Mouse (Mus musculus) G1E-ER4 (cell line): ENCODE results near the gene Crtc3. TPM values are rescaled to one million over a fixed set of nuclear protein-coding genes. Genes with fewer than 3 reads are reported as not detected.

Source experiments
- GATA1 ChIP-seq: IDR thresholded peaks from one replicate; pipeline ENCODE4 v1.8.0; 2012; ENCODE audit warnings: low read length, inconsistent platforms
- polyA plus RNA-seq: library from polyadenylated mRNA; stranded (reverse); fragments of >175 nt; gene quantifications from 2 replicates; pipeline ENCODE4 v1.2.3, GENCODE M21; 2012

The Crtc3 gene
- polyA plus RNA-seq, 1 experiment, result 43.6 TPM

DNA sequence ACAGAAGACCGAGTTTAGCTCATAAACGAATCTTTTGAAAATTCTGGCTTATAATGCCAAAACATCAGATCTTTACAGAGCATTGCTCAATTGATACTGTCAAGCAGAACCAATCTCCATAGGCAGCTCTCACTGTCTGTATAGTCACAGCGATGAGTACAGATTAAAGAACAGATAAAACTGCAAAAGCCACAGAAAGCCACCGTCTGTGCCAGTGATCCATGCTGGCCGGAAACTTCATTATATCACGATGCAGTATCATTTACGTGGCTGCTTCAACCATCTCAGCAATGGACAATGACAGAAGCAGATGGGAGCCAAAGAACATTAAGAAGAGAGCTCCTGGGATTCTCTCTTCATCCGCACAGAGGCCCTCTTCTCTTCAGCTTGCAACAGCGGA, 53.9 kb downstream of the Crtc3 start:
- peak; percentile 61 for TF ChIP-seq GATA1

DNA sequence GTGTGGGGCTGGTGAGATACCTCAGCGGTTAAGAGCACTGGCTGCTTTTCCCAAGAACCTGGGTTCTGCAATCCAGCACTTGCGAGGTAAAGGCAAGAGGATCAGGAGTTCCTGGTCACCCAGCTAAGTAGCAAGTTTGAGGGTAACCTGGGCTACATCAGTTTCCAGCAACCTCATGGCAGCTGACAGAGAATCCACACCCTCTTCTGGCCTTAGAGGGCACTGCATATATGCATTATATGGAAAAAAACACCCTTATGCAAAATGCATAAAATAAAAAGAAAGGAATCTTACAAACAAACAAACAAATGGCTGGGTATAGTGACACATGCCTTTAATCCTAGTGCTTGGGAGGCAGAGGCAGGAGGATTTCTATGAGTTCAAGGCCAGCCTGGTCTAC, 55.0 kb downstream of the Crtc3 start:
- TF ChIP-seq GATA1, result no peak

DNA sequence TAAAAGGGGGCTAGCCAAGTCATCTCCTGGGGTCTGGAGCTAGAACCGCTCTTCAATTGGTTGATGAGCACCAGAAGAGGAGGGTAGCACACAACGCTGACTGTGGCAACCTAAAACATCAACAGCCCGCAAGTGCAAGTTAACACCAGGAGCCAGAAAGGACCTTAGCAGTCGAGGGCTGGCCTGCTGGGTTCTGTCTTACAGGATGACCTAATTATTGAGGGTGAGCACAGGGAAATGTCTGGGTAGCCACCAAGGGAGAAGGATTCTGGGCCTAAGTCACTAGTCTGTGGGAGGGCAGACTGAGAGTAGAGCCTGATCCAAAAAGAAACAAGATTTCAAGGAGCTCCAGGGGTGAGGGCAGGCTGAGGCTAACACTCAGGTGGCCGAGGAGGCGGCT, 56.7 kb downstream of the Crtc3 start:
- TF ChIP-seq GATA1, result no peak

DNA sequence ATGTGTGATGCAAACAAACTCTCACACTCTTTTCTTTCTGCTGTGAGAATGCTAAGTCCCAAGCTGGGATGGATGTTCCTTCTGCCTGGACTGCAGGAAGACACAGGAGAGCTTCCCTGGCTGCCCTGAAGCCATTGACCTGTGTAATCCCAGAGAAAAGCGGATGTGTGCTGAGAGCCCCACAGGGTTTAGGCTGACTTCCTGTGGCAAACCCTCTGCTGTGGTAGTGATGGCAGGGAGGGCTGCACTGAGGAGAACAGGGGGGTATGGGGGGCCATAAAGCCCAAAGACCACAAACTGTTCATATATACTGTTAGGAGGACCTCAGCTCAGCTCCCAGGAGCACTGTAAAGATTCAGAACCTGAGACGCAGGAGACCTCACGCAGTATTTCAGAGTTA, 57.3 kb downstream of the Crtc3 start:
- TF ChIP-seq GATA1, result no peak

DNA sequence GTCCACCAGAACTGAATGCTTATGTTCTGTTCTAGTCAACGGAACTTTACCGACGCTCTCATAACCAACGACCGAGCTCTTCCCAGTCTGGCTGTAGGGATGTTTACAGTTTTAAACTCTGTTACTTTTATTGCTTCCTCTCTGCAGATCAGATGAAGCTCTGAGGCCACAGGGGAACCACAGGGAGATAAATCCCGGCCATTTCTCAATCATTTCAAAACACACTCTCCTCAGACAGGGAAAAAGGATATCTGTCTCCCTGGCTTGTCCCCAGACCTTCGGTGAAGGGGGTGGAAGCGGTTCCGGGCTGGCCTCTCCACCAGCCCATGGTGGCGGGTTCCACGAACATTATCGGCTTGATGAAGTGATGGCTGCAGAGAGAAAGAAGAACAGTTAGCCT, 59.3 kb downstream of the Crtc3 start:
- peak; percentile 94 for TF ChIP-seq GATA1

DNA sequence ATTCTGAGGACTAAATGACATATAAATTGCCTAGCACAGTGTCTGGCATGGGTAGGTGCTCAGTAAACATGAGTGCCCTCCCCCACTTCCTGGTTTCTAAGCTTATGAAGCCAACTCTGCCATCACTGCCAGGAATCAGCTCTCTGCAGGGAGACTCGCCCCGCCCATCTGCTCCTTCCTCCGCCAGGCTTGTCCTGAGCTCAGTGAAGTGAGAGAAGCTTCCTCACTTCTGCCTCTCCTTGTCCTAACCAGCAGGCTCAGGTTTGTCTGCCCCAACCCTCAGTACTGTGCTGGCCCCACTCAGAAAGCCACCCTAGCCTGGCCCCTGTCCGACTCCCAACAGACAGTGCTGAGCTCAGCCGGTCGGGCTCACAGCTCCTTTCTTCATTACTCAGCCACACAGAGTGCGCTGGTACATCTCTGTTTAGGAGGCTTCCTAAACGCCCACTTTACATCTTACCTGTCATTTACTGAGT, 59.9 kb downstream of the Crtc3 start:
- TF ChIP-seq GATA1, result no peak

DNA sequence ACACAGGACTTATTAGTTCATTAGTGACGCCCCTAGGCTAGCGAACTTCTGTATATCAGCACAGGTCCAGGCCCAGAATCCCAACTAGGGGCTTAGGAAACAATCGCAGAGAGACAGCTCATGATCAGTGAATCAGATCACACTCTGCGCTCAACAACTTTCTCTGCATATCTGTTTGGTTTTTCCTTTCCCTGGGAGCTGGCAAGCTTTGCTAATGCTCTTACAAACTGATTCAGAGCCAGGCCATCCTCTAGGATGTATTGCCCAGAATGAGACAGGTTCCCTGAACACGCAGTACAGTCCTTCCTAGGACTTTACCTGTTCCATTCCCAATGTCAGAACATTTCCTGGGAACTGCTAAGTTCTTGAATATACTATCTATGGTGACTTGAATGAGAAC, 61.7 kb downstream of the Crtc3 start:
- TF ChIP-seq GATA1, result no peak

DNA sequence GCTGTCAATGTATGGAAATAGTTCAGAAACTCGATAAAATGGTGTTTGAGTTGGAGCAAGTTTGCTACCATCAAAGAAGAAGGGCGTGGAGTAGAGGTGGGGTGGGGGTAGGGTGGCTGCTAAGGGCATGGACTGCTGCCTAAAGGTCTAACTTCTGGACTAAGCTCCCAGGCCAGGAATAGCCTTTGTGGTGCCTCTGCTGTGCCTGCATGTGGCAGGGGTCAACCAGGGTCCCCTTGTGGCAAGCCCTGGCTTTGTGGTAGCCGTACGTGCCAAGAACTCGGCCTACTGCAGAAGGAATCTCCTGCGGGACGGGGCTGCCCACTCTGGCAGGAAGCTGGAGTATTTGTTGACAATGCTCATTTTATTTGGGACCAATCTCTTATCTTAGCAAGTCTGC, 62.8 kb downstream of the Crtc3 start:
- no peak for TF ChIP-seq GATA1

DNA sequence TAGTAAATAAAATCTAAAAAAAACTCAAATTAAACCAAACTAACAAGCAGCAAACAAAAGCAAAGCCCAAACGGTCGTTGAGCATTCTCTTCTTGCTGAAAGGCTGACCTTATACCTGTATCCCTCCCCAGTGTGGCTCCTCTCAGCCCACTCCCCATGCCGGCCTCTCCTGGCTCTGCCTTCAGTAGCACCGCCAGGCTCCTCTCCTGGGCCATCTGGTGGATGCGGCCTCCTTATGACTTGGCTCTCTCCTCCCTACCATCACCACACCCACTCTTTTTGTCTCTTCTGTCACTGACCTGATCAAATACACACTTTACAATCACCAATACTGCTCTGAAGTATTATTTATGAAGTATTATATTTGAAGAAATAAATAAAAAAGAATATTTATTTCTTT, 65.4 kb downstream of the Crtc3 start:
- TF ChIP-seq GATA1, result no peak

DNA sequence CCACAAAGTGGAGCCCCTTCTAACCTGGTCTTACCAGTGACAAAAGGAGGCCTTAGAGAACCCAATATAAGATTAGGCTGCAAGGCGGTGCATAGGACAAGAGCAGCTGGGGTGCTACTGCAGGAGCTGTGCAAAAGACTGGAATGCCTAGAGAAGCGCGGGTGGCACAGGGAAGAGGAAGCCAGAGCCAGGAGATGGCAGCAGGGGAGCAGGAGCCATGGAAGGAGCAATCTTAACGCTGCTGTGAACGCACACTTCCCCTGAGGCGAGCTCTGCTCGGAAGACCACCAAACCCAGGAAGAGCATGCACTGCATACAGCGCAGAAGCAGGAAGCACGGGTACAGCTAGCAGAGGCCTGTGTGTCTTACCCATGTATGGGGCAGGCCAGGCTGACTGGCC, 72.6 kb downstream of the Crtc3 start:
- TF ChIP-seq GATA1, result no peak

DNA sequence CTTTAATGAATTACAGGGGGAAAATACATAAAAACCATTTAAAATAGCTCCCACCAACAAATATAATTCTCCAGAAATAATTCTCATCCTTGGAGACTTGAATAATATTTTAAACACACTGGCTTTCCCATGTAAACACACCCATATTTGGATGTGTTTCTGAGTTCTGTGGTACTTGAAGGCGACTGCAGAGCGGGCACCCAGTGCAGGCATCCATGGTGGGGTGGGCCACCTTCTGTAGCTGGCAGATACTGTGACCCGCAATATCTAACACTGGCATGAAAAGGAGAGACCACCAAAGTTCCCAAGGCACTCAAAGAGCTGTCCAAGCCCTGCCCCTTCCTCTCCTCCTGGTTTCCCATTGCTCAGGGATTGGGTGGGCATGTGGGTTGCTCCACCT, 74.6 kb downstream of the Crtc3 start:
- no peak for TF ChIP-seq GATA1

DNA sequence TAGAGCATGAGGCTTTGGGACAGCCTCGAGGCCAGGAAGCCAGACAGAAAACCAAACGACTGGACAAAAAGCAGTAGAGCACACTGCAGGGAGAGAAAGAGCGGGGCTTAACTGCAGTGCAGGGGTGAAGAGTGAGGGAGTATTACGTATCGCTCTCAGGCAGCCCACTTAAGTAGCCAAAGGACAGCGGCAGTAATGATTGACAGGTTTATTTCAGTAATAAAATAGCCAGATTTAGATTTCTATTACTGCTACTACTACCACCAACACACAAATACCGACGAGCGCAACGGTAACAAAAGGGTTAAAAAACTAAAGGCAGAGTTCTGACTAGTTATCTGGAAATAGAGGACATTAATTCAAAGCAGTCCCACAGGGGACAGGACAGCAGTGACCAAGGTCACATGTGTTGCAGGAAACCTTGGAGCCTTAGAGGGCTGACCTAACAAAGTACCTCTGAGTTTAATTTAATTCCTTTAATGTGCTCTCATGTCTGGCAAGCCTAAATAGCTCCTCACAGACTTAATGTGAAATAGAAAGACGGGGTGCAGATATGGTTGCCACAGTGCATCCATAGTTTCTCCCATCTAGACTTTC, 76.4 kb downstream of the Crtc3 start:
- no peak for TF ChIP-seq GATA1

DNA sequence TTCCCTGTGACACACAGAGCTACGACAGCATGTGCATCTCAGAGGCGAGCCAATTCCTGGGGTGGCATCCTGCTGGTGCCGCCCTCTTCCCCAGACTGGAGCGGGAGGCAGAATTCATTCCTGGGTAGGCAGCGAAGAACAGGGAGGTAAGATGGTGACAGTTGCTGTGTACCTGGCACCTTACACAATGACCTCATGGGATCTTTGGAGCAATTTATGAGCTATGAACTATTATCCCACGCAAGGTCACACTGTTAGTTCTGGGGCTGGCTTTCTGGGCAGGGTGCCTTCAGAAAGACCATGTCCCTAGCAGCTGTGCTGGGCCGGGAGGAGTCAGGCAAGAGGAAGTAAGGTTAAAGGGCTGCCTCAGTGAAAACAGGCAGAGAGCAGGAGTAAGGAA, 77.0 kb downstream of the Crtc3 start:
- no peak for TF ChIP-seq GATA1

DNA sequence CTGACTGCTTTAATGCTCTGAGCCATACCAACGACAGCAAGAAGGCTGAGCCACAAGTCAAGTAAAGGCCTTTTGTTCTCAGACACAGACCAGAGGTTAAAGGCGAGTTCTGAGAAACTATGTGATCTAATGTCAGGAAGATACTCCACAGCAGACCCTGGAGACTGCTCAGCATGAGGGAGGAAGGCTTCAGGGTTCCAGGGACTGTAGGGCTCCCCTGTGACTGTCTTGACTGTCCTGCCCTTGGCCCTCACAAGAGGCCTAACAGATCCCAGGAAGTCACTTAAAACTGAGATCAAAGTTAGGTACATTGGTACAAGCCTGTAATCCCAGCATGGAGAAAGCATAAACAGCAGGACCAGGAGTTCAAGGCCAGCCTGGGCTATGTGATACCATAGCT, 81.2 kb downstream of the Crtc3 start:
- no peak for TF ChIP-seq GATA1

DNA sequence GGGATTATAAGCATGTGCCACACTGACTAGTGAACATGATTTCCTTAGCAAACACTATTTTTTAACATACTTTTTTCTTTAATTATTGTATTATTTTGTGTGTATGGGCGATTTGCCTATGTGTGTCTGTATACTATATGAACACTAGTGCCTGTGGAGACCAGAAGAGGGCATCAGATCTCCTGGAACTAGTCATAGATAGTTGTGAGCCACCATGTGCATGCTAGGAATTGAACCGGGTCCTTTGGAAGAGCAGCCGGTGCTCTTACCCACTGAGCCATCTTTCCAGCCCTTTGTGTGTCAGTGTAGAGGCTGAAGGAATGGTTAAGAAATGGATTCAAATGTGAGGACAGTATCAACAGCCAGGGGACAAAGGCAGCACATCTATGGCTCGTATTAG, 82.2 kb downstream of the Crtc3 start:
- no peak for TF ChIP-seq GATA1

DNA sequence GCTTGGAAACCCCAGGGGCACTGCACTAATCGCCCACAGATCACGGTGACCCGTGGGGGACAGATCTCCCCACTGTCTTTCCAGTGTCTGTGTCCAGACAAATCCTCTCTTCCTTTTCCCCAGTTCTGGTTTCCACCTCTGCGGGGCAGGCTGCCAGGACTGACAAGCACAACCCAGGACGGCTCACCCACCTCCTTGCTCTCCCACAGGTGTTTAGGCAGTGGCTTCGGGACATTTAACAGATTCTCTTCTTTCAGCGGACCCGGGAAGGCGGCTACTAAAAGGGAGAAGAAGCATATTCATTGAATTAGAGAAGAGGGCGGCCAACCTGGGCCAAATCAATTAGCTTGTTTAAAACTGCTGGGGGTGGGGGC, 83.1 kb downstream of the Crtc3 start:
- TF ChIP-seq GATA1, result no peak

DNA sequence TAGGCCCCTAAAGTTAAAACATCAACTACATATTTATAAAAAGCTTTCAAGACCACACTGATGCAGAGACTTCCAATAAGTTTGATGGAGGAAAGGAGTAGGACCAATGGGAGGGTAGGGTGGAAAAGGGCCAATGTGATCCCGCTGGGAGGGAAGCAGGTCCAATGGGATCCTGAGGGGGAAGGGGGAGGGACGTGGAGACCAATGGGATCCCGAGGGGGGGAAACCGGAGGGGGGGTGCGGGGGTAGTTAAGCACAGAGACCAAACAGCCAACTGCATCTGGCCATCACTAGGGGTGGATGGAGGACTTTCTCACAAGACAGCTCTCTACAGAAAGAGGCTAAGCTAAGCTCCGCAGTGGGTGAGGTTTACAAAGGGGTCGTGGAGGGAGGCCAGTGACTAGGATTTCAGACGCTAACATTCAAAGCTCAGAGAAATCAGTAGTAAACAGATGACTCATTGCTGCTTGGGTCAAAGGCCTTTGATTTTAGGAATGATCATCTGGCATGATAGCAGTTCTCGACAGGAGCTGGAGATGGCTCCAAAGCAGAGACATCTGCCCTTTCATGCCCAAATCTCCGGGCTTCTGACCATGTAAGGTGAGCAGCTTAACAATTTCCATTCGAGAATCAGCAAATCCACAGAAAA, 83.6 kb downstream of the Crtc3 start:
- TF ChIP-seq GATA1, result no peak

DNA sequence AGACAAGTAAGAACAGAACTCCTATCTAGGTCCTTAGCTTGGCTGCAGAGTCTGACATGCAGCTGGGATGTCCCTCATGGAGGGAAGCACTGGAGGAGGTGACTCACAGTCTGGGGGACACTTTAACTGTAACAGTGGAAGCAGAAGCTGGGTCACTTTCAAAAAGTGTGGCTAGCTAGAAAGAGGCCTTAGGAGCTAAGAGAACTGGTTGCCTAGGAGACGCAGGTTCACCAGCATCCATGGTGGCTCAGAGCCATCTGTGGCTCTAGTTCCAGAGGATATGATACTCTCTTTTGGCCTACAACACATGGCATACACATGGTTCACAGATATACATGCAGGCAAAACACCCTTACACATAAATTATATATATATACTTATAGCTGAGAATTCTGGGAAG, 86.1 kb downstream of the Crtc3 start:
- no peak for TF ChIP-seq GATA1
